Mouse (Mus musculus) heart, adult 18-20 months (tissue): ENCODE data around the gene Emx1. TPM values are rescaled to one million over a fixed set of nuclear protein-coding genes. Genes with fewer than 3 reads are reported as not detected.

Experiments
- DNase-seq, 2 experiments: peaks; one replicate each; pipeline ENCODE4 v3.0.0; 2021 to 2022; ENCODE audit warnings: mixed read lengths in 1 of 2
- total RNA-seq, 2 experiments: library from RNA; stranded (reverse); gene quantifications; 2 replicates each; pipeline ENCODE4 v1.2.3; 2021

Emx1 gene
- total RNA-seq, 2 experiments from 2014 or later, result not detected

DNA sequence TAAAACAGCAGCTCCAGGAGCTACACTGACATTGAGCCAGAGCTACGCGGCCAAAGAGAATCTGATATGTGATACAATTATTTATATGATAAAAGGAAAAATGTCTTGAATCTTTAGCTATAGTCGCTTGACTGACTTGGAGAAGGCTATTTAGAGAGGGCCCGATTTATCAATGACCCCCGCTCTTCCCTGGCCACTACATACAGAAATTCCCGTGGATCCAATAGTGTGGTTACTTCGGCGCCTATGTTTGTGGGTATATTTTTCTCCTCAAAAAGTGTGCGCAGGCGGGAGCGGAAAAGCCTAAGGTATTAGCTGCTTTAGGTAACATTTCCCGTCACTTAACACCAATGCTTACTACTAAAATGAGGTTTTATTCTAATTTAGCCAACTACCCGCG lies 2.1 kb downstream of the Emx1 start:
- DNase-seq, result no peak

- peak; percentile 9 to 38 for DNase-seq
Observed at GRCm38 (mm10) chr6:85189911-85190591, 2.8 kb downstream of the Emx1 start.

DNA sequence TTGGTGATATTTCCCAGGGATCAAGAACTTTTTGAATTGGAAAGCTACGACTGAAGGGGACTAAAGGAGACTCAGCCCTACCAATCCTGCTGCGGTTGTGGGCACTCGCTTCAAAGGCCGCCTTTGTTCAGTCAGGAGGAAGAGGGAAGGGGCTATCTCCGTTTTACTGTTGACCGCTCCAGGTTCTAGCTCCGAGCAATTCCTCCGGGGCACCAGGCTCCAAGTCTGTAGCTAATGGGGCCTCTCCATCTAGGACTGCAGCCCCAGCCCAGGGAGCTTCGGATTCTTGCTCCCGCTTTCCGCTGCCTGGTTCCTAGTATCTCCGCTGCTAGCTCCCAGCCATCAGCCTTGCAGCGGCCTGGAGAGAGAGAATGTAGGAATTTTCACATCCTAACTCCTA lies 3.4 kb downstream of the Emx1 start:
- DNase-seq, result no peak

GRCm38 (mm10) chr6:85191751-85192440 lies 4.7 kb downstream of the Emx1 start:
- no peak for DNase-seq

DNA sequence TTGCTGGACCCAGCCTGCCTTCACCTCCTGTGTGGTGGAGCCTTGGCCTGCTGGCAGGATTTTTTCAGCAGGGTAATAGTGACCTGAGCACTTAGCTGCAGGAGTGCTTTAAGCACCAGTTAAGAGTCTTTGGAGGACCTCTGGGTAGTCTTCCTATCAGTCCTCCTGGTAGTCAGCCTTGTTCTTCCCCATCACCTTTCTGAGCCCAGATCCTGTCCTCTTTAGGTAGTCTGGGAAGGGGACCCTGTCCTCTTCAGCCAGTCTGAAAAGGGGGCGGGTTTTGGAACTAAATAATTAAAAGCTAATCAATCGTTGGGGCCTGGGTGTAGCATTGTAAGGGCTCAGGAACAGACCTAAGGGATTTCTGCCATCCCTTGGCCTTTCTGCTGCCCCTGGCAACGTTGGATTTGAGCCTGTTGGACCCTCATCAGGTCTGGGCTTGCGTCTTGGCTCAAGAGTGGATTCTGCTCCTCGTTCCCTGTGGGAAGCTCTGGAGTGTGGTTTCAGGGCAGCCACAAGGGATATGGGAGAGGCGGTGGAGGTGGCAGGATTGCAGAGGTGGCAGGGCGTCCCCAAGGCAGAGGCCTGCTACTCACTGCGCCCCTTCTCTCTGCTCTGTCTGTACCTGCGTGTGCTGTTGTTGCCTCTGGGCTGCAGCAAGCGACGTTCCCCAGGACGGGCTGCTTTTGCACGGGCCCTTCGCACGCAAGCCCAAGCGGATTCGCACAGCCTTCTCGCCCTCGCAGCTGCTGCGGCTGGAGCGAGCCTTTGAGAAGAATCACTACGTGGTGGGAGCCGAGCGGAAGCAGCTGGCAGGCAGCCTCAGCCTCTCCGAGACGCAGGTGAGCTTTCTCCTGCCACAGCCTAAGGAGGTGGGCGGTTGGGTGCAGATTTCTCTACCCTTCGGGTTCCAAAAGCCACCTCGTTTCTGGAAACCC lies 6.4 kb downstream of the Emx1 start:
- DNase-seq, result no peak

DNA sequence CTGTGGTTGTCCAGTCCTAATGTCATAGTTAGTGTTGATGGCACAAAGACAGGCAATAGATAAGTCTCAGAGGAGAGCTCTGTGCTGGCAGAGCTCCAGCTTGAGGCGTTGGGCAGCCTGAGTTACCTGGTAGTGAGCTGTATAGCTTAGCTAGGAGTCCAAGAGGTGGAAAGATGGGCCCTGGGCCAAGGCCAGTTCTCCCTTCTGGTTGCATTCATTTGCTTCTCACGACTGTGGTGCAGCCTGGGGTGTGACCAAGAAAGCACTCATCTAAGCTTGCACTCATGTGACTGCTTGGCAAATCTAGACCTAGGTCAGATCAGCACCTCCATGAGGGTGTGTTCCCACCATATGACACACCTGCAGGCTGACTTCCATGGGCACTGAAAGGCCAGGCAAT lies 10.7 kb downstream of the Emx1 start:
- no peak for DNase-seq

- no peak for DNase-seq
Observed at GRCm38 (mm10) chr6:85206182-85206938, 19.1 kb downstream of the Emx1 start.

GRCm38 (mm10) chr6:85206939-85207285 lies 19.7 kb downstream of the Emx1 start:
- DNase-seq, result no peak

- no peak for DNase-seq
Observed at GRCm38 (mm10) chr6:85207345-85207744, 20.1 kb downstream of the Emx1 start.

DNA sequence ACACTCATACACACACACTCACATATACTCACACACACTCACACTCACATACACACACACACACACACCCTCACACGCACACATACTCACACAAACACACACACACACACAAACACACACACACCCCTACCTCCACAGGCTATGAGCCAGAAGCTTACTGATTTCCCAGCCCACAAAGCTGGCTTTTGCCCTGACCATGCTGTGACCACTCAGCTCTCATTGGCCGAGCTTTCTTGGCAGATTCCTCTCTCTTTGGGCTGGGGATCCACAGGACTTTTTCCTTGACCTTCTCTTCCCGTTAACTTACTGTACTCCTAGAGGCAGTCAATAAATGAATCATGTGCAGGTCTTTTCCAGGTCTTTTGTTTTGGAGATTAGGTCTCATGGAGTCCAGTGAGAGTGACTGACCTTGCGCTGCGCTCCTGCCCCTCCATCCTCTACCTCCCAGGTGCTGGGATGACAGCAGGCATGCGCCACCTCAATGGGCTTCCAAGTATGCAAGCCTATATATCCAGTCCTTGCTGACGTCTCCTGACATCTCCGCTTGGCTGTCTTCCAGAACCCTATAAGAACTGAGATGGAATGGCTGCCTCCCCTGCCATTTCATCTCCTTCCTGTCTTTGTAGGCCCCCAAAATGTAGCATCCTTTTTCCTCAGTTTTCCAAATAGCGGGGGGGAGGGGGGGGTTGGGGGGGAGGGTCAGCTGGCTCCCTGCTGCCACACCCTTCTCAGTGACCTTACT lies 22.2 kb downstream of the Emx1 start:
- no peak for DNase-seq

DNA sequence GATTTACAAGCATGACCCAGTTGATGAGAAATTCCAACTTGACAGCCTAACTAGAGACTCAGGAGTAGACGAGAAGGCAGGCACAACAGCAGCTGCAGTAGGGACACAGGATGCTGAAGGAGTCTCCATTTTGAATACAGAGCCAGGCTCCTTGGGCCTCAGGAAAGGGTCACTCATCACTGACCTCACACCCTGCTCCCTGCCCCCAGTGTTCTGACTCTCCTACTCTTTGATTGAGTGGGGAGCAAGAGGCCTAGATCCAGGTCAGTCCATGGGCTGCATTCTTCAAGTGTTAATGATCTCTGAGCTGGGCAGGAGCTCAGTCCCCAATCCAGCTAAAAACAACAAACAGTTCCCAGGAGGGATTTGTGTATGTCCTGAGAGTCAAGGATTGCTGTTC lies 23.4 kb downstream of the Emx1 start:
- DNase-seq, result no peak

DNA sequence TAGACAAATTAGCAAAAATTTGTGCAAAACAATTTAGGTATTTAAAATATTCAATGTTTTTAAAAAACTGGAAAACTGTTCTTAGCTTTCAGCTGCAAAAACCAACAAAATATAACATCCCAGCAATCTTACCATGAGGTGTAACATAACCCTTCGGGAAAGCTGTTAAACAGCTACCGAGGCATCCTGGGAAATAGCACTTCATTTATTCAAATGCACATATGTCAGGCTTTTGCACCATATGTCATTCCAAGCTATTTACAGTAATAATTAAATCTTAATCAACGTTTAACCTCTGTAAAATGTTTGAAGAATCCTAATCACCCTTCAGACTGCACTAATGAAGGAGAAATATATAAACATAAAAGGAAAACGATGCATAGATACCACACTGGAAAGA lies 31.0 kb downstream of the Emx1 start:
- no peak for DNase-seq

DNA sequence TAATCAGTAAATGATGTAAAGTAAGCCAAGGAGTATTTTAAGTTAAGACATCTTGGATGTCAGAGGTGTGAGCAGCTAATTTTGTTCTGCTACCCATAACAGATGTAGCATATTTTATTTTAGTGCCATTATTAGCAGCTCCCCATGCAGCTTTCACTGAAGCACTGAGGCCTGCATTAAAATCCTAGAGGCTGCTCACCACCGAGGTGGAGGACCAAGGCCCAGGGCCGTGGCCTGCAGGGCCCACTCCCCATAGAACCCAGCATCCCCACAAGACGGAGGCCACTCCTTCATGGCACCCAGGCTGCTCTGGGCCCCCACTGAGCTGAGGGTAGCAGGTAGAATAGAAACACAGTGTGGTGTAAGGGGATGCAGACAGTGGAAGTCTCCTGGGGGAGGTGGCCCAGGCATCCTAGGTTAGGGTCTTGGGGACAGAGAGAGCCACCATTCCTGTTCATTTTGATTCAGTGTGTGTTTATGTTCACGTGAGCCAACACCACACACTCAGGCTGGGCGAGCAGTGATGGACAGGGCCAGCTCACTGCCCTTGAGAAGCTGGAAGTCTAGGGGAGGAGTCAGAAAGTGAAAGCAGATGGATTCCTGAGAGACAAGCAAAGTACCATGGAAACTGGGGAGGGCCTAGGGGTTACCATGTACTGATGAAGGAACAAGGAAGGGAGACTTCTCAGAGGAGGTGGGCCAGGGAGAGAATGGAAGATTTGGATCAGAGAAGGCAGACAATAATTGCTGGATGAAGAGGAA lies 31.6 kb downstream of the Emx1 start:
- no peak for DNase-seq

DNA sequence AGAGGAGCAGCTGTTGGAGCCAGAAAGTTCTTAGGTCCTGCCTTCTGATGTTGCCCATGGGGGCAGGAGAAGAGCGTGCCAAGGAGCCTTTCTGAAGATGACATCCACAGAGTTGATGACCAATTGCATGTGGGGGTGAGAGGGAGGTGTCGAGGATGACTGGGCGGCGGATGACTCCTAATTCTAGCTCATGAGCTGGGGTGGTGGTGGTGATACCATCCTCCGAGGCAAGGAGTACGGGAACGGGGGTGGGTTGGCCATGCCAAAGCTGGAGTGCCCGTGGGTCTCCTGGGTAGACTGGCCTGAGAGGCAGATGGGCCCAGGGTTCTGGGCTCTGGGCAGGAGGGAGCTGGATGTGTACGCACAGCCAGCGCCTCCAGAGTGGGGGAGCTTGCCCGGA lies 32.5 kb downstream of the Emx1 start:
- no peak for DNase-seq

DNA sequence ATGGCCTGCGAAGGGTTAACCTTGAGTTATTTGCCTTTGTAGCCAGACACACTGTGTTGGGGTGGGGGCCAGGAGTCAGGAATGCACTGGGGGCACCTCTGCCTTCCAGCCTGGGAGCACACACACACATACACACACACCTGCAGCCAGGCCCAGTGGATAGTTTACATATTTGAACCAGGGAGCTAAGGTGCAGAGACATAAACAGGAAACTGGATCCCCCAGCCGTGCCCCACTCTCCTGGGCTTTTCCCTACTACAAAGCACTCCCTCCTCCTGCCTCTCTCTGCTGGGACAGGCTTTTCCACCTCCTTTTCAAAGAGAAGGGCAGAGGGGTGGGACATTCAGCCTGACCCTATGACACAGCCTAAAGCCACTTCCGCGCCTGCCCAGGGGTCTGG lies 33.7 kb downstream of the Emx1 start:
- DNase-seq, result no peak

DNA sequence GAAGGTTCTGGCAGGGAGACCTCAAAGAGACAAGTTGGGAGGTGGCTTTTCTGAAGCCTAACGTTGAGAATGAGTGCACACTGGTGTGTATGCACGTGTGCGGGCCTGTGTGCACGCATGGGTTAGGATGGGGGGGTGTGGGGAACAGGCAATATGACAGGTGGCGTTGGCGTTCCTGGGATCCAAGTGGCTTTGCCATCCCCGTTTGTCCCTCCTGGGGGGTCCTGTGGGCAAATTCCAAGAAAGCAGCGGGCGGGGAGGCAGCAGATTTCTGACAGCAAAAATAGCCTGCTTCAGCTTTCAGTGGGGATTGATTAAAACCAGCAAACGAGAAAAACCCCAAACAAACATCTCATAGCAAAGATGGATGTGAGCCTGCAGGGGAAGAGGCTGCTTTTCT lies 35.3 kb downstream of the Emx1 start:
- DNase-seq, result no peak

- DNase-seq, result no peak
Observed at GRCm38 (mm10) chr6:85223498-85224150, 36.4 kb downstream of the Emx1 start.

DNA sequence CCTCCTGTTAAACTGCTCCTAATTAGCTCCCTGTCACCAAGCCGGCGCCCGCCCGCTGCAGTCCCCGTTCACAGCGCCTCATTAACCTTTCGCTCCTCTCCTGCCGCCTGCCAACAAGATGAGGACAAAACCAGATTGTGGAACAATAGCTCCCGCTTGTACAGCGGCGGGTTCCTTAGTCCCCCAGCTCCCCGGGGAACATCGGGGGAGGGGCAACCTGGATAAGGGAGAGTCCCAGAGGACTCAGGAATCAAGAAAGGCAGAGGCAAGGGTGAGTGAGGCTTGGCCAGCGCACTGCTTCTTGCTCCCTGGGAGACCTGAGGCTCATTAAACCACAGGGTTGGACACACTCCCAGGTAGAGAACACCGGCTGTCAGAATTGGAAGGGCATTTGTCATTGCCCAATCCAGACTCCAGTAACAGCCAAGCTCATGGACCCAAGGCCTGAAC lies 37.2 kb downstream of the Emx1 start:
- no peak for DNase-seq

DNA sequence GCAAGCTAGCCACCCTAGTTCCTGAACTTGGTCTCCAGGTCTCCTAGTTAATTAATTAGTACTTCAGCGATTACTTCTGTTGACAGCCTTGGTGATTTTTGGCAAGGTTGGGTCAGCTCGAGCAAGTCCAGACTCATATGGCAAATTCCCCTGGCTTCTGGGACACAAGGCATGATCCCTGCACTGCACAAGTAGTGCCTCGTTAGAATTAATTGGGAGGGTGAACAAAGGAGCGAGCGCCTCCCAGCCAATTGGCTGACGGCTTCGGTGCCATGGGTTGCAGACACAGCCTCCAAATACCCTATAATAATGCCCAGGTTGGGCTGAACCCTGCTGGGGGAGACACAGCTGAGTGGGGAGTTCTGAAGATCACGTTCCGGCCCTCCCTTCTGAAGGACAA lies 39.3 kb downstream of the Emx1 start:
- DNase-seq, result no peak

GRCm38 (mm10) chr6:85227520-85227919 lies 40.3 kb downstream of the Emx1 start:
- no peak for DNase-seq
